Mouse (Mus musculus) gastrocnemius, adult 18-20 months (tissue): ENCODE measurements around the gene Fam217b. TPM values are rescaled to one million over a fixed set of nuclear protein-coding genes. Genes with fewer than 3 reads are reported as not detected.
A peak's percentile ranks its signal among the peaks of the same experiment; 100 is the strongest.

Experiments
- DNase-seq: peaks from one replicate; pipeline ENCODE4 v3.0.0; 2021; ENCODE audit warnings: low spot score
- long read RNA-seq, 2 experiments: library from polyadenylated mRNA; stranded (forward); transcript quantifications; one replicate each; pipeline ENCODE4 v2.0.0; 2021
- total RNA-seq, 2 experiments: library from RNA; stranded (reverse); gene quantifications; 2 replicates each; pipeline ENCODE4 v1.2.3; 2021

The Fam217b gene
- 1 to 10 TPM; 2.2 to 2.6 TPM for total RNA-seq
- long read RNA-seq, experiment 1, full-length matches to known transcripts, result 2 of 2 reads
- long read RNA-seq, experiment 1, partial matches to known transcripts, result 0 of 2 reads
- long read RNA-seq, experiment 1, other reads (novel, unspliced or antisense), result 0 of 2 reads
- long read RNA-seq, experiment 2, full-length matches to known transcripts, result 2 of 4 reads
- long read RNA-seq, experiment 2, partial matches to known transcripts, result 0 of 4 reads
- long read RNA-seq, experiment 2, other reads (novel, unspliced or antisense), result 2 of 4 reads

GRCm38 (mm10) chr2:178414261-178415149 is at the start of gene Fam217b, which contains the start of gene Ppp1r3d:
Fam217b (plus strand) TSS chr2:178414524.
Ppp1r3d (minus strand) TSS chr2:178414472.
- peak; percentile 41 for DNase-seq

GRCm38 (mm10) chr2:178407053-178407815 is 7.1 kb upstream of the Fam217b start, which contains the start of gene Sycp2:
Sycp2 (minus strand) TSS chr2:178407685.
- DNase-seq, result no peak

GRCm38 (mm10) chr2:178409024-178409423 is 5.3 kb upstream of the Fam217b start:
- DNase-seq, result no peak

- peak; percentile 17 for DNase-seq
Observed at GRCm38 (mm10) chr2:178410286-178410685, 4.0 kb upstream of the Fam217b start.

- DNase-seq, result peak; percentile 81
Observed at GRCm38 (mm10) chr2:178412598-178412997, 1.7 kb upstream of the Fam217b start.

- DNase-seq, result no peak
Observed at GRCm38 (mm10) chr2:178413081-178413480, 1.2 kb upstream of the Fam217b start.

GRCm38 (mm10) chr2:178413481-178414260 is 653 bp upstream of the Fam217b start:
- DNase-seq, result peak; percentile 4

- DNase-seq, result no peak
Observed at GRCm38 (mm10) chr2:178415150-178415448, 775 bp downstream of the Fam217b start.

GRCm38 (mm10) chr2:178416427-178416826 is 2.1 kb downstream of the Fam217b start:
- no peak for DNase-seq

- no peak for DNase-seq
Observed at GRCm38 (mm10) chr2:178416970-178417369, 2.6 kb downstream of the Fam217b start.

- no peak for DNase-seq
Observed at GRCm38 (mm10) chr2:178420576-178420975, 6.3 kb downstream of the Fam217b start.

- DNase-seq, result no peak
Observed at GRCm38 (mm10) chr2:178421603-178422002, 7.3 kb downstream of the Fam217b start.

GRCm38 (mm10) chr2:178422186-178422585 is 7.9 kb downstream of the Fam217b start:
- DNase-seq, result no peak

GRCm38 (mm10) chr2:178423223-178423622 is 8.9 kb downstream of the Fam217b start:
- no peak for DNase-seq

GRCm38 (mm10) chr2:178426229-178426628 is 11.9 kb downstream of the Fam217b start:
- no peak for DNase-seq

GRCm38 (mm10) chr2:178427181-178427580 is 12.9 kb downstream of the Fam217b start:
- no peak for DNase-seq

- DNase-seq, result no peak
Observed at GRCm38 (mm10) chr2:178428183-178428582, 13.9 kb downstream of the Fam217b start.

GRCm38 (mm10) chr2:178428676-178429075 is 14.4 kb downstream of the Fam217b start:
- no peak for DNase-seq

- no peak for DNase-seq
Observed at GRCm38 (mm10) chr2:178429426-178429825, 15.1 kb downstream of the Fam217b start.

GRCm38 (mm10) chr2:178430231-178430630 is 15.9 kb downstream of the Fam217b start, which contains the start of gene Cdh26:
Cdh26 (plus strand) TSS chr2:178430531.
- no peak for DNase-seq

GRCm38 (mm10) chr2:178433495-178433894 is 19.2 kb downstream of the Fam217b start:
- no peak for DNase-seq
